Mouse (Mus musculus): ENCODE results near the gene Tmx1.

The Tmx1 gene

GRCm38 (mm10) chr12:70486716-70487480 is 34.0 kb downstream of the Tmx1 start:
- no peak for DNase-seq (ENCODE audit: low read depth)

GRCm38 (mm10) chr12:70492441-70492840 is 39.5 kb downstream of the Tmx1 start:
- DNase-seq (ENCODE audit: low read depth): no peak

GRCm38 (mm10) chr12:70494494-70495281 is 41.8 kb downstream of the Tmx1 start:
- DNase-seq (ENCODE audit: low read depth): peak; percentile 33

DNA sequence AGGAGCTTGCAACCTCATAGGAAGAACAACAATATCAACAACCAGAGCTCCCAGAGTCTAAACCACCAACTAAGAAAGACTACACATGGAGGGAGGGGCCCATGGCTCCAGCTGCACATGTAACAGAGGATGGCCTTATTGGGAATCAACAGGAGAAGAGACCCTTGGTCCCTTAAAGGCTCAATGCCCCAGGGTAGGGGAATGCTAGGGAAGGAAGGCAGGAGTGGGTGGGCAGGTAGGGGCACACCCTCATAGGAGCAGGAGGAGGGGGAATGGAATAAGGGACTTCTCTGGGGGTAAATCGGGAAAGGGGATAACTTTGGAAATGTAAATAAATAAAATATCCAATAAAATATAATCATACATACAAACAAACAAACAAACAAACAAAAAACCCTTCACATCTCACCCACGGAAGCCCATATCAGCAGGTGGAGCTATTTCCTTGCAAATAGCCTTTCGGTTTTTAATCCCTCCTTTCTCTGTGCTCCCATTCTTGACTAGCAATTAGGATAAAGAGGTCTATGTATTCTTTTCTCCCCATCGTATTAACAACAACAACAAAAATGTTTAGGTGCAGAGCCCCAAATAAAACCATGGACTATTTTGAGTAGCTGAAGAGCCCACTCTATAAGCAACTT is 42.5 kb downstream of the Tmx1 start:
- DNase-seq (ENCODE audit: low read depth): no peak

DNA sequence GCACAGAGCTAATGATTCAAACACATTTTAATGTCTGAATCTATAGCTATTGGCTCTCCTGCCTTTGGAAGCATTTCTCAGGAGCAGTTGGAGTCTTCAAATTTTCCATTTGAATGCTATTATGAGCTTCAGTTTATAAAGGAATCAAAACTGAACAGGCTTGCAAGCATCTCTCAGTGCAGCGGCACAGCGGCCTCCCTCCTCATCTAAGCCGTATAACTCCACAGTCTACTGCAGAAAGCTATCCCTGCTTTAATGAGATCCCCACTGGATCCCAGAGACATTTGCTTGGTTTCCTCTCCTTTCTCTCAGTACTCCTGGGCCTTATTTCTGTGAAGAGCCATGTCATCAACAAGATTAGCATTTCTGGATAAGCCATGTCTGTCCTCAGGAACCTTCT is 45.2 kb downstream of the Tmx1 start:
- no peak for DNase-seq (ENCODE audit: low read depth)

DNA sequence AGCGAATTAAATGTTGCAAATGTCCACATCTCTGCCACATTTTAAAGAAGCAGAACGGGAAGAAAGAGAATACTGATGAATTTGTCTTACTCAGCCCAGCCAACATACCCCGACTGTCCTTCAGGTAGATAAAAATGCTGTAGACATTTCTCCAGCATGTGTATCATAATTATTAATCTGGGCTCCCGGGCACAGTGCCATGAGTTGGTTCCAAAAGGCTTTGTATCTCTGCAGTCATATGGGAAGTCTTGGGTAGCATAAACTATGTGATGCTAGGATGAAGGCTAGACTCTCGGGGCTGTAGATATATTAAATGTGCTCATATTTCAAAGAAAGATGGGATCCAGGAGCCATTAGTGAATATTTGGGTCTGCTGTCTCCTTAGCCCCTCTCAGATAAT is 53.1 kb downstream of the Tmx1 start:
- DNase-seq (ENCODE audit: low read depth): no peak

GRCm38 (mm10) chr12:70512023-70512422 is 59.1 kb downstream of the Tmx1 start:
- DNase-seq (ENCODE audit: low read depth): no peak

GRCm38 (mm10) chr12:70512431-70512830 is 59.5 kb downstream of the Tmx1 start:
- no peak for DNase-seq (ENCODE audit: low read depth)

All from c-Kit-positive CD71-positive TER-119-negative erythroid progenitor cells, embryonic 14.5 days (primary cell).